Mouse (Mus musculus): Measurements from ENCODE around the gene Prex1.
A peak's percentile ranks its signal among the peaks of the same experiment; 100 is the strongest.

The Prex1 gene

DNA sequence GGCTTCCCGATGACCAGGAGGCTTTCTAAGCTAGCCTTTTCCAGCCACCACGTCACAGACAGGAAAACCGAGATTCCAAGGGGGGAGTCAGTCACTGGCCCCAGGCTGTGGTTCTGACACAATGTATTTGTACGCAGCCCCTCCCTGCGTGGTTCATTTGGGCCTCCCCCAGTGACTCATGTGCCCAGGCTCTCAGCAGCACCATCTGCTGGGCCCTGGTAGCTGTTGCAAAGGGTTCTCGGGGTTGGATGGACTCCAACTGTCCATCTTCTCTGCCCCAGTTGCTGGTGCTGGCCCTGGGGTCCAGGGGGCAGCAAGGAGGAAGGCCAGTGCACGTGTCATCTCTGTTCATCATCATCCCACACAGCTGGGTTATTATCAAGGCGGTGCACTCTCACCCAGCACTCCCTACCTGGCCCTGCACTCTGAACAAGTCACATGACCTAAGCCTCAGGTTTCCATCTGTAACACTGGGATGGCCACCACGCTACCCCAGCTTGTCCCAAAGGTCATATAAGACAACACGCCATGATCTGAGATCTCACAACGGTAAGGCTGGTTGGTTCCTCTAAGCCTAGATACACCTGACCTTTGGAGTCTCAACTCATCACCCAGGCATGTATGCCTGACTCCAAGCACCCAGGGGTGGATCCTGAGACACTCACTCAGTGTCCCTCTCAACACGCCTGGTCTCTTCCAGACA lies 115.0 kb downstream of the Prex1 start:
- no peak for DNase-seq

DNA sequence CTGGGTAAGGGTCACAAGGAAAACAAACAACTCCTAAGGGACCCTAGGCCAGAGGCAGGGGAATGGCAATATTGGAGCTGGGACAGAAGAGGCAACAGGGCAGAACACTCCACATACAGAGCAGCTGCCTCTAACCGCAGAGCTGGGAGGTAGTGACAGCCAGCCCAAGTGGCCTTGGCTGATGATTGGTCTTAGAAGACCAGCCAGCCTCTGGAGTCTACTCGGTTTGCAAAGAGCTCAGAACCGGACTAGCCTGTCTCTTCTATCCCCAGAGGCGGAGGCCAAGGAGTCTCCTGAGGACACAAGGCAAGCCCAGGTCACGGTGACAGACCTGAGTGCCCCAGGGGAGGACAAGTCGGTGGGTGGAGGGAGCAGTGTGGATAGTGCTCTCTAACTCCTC lies 115.9 kb downstream of the Prex1 start:
- no peak for DNase-seq

DNA sequence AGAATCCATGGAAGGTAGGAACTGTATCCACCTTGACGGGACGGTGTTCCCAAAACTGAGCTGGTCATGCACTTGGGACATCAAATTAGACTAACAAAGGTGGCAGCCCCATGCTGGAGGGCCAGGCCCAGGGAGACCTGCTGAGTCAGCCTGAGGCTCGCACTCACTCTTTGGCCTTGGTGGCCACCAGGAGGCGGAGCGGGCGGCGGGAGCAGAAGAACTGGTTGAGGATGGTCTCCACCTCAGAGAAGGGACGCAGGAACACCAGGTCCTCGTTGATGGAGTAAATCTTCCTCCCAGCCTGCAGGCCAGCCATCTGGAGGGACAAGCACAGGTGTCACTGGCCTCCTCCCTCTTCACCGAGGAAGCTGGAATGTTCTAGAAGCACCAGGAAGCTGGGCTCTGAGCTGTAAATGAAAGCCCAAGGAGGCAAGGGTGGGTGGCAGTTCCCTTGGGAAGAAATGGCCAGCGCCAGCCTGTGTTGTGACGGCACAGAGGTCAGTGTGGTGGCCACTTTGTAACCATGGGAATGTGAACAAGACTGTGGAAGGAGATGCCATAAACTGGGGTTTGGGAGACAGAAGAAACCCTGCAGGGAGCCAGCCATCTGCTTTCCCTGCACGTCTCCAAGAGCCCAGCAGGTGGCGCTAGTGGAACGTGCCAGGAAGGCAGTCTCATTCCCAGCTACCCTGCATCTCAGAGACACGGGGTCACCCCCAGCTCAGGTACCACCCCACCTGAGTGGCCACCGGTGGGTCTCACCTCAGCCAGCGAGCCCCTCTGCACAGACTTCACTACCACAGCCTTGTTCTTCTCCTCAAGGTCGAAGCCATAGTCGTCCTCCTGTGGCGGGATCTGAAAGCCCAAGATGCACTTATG lies 121.4 kb downstream of the Prex1 start:
- DNase-seq = peak; percentile 81

DNA sequence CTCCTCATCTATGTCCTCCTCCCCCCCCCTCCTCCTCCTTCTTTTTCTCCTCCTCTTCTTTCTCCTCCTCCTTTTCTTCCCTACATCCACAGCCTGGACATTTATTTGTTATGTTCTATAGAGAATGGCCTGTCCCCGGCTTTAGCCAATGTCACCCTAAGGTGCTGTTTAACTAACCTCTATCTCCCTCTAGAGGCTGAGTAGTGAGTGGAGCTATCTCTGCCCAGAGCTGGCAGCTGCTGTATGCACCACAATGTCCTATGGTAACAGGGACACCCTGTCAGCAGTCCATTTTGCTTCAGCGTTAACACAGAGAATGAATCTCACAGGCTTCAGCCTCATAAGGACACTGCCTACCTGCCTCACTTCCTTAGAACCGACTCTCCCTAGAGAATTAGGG lies 129.1 kb downstream of the Prex1 start:
- DNase-seq = no peak

DNA sequence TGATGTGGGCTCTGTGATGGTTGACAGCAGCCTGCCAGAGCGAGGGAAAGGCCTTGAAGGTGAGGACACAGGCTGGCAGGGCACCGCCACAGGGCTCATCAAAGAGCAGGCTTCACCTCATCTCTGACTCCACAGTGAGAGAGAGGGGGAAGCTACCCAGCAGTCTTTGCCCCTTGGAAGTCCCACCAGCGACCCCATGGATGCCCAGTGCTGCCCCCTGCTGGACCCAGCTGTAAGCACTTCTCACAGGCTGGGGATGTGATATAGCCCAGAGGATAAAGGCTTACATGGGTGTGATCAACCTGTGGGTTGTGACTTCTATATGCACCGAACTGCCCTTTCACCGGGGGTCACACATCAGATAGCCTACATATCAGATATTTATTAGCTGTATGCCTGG lies 130.3 kb downstream of the Prex1 start:
- DNase-seq = no peak

DNA sequence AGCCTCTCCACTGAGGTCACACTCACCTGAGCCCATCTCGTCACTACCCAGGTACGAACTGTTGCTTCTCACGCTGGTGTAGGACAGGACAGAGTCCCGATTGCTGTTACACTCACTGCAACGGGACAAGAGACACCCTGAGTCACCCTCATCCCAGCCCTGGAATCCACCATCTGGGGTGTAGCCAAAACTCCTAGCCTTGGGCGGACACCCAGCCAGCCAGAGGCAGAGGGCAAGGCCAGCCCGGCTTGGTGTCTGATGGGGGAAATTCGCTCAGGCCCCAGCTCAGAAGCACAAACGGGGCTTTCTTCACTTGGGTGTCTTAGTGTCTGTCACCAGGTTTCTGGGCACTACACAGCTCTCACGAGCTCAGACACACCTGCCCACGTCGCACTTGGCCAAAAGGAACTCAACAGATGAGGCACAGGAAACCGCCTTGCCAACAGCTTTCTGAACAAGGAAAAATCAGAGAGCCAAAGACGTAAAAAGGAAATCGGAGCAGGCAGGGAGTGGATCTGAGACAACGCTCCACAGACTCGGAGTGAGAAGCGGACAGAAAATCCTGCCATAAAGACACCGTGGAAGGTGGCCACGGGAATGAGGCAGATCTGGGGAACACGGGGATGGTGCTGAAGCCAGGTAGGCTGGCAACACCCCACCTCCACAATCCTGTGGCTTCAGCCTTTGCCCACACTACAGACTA lies 131.6 kb downstream of the Prex1 start:
- no peak for DNase-seq

GRCm38 (mm10) chr2:166579793-166580192 lies 133.8 kb downstream of the Prex1 start:
- DNase-seq = no peak

GRCm38 (mm10) chr2:166579361-166579760 lies 134.3 kb downstream of the Prex1 start:
- no peak for DNase-seq

DNA sequence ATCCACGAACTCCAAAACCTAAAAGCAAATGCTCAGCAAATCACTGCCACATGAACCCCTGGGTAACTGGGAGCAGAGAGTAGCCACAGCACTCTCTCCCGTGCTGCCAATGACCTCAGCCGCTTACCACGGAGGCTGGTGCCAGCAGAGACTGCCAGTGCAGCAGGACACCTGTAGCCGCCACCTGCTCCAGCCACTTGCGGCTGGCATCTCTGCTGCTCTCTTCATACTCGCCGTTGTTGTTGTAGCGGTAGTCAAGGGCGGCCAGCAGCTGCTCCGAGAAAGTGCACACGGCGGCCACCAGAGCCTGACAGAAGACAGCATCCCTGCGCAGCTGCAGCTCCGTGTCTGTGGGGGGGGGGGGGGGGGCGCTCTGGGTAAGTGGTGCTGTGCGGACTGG lies 138.2 kb downstream of the Prex1 start:
- no peak for DNase-seq

DNA sequence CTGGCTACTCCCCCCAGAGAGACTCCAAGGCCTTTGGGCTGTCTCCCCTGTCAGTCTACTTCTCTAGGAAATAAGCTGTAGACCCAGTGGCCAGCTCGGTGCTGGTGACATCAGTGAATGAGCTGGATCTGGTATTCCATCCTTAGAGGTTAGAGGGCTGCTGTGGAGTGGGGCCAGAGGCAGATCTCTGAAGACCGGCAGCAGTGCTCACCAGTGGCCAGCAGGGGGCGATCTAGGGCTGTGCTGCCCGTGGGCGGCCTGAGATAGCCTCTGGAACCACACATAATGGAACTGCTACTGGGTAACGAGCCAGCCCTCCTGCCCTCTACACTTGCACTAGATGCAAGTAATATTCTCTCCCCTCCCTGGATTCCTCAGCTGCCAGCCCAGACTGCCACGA lies 138.7 kb downstream of the Prex1 start:
- DNase-seq = peak; percentile 68

DNA sequence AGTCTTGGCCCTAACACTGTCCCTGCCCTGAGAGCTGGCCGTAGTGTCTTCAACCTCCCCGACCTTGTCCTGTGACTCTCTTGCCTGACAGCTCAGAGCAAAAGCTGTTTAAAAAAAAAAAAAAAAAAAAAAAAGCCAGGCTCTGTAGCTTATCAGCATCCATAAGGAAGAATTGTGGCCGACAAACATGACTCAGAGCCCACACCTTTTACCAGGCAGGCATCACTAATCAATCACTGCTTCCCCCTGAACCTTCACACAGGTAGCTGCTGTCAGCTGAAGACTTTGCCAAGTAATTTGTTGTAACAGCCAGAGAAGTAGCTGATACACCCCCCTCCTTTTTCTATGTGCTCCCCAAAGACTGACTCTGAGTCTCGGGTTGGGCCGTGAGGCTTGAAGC lies 140.0 kb downstream of the Prex1 start:
- DNase-seq = no peak

- no peak for DNase-seq
These were observed 141.3 kb downstream of the Prex1 start for GRCm38 (mm10) chr2:166572297-166572696.

DNA sequence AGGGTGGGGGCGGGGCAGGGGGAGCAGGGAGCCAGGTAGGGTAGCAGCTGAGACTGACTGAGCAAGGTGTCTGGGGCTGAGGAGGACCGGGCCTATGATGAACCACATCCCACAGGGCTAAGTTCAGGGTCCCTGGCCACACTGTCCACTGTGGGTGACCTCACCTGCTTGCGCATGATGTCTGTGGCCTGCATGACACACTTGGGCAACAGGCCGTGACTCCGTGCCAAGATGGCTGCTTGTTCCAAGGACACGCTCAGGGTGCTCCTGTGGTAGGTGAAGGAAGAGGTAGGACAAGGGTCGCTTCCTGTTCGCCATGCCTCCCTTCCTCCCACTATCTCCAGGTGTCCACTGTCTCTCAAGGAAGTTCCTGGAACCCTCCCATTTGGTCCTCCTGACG lies 144.4 kb downstream of the Prex1 start:
- DNase-seq = no peak

DNA sequence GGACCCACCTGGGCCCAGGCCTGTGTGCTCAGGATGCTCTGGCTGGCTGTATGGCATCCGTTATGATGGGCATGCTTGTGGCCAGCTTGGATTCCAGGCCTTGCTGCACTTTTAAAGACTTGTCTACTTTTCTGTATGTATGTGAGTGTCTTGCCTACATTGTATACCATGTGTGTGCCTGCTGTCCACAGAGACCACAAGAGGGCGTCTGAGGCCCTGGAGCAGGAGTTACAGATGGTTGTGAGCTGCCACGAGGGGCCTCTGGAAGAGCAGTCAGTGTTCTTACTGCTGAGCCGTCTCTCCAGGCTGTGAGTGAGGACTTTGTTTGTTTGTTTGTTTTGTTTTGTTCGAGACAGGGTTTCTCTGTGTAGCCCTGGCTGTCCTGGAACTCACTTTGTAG lies 148.1 kb downstream of the Prex1 start:
- no peak for DNase-seq

DNA sequence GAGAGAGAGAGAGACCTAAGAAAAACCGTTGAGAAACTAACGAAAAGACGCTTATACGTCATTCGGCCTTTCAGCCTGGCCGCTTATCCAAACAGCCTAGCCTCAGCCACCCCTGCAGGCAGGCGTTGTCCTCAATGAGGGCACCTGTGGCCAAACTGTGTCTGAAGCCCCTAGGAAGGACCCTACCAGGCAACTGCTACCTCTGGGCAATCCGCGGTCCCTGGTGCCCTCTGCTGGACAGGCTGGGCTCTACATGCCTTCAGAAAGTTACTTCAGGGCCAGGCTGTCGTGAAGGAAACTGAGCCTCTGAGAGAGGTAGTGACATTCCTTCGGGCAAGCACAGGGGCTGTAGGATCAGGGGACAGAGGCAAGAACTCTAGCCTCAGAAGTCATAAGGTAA lies 149.2 kb downstream of the Prex1 start:
- peak; percentile 75 for DNase-seq

GRCm38 (mm10) chr2:166563890-166564289 lies 149.7 kb downstream of the Prex1 start:
- DNase-seq = peak; percentile 92

DNA sequence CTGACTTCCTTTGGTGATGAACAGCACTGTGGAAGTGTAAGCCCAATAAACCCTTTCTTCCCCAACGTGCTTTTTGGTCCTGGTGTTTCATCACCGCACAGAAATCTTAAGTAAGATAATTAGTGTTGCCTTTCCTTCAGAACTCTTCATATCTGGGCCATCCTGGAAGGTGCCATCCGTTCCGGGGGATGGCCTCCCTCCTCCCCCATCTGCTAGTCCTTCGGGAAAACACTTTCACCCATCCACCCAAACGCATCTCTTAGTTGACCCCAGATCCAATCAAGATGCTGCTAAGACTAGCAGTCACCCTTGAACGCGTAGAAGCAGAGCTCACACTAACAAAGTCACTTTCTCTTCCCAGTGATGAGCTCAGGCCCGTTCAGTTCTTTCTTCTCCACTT lies 150.6 kb downstream of the Prex1 start:
- no peak for DNase-seq

DNA sequence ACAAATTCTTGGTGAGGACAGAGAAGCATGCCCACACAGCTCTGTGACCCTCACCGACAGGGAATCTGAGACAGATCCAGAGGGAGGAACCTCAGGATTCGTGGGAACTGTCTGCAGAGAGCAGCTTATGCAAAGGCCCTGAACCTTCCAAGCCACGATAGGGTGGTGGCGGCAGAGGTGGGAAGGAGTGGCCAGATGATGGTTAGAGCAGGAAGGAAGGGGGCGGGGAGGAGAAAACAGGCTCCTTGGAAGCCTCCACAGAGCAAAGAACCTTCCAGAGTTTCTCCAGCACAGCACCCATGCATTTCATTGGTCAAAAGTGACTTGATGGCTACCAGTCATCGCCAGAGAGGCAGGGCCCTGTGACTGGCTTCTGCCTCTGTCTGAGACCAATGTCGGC lies 151.9 kb downstream of the Prex1 start:
- no peak for DNase-seq

DNA sequence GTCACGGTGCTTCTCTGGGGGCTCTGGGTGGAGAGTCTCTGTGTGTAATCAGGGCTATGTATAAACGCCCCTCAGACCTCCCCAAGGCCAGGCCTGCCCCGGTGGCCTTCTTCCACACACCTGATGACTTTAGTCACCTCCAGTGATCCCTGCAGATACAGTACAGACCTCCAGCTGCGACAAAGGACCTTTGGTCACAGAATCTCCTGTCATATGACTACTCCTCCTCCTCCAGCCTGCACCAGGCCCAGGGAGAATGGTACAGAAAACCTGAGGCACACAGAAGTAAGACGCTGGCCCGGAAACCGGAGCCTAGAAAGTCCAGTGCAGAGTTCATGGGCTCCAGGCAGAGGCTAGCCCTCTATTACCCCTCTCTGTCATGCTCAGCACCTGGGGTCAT lies 152.8 kb downstream of the Prex1 start:
- DNase-seq = no peak

DNA sequence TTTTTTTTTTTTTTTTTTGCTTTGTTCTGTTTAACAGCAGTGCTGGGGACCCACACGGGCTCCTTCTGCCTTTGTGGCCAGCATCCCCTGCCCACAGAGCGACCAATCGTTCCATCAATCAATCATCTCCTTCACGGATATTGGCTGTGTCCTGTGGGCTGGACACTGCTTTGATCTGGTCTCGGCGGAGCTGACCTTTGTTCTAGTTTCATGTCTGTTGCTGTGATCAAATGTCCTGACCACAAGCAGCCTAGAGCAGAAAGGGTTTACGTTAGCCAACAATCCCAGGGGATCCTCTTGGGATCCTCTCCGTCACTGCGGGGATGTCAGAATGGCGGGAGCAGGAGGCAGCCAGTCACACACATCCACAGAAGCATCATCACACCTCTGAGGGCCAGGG lies 154.1 kb downstream of the Prex1 start:
- DNase-seq = no peak

- DNase-seq = peak; percentile 62
These were observed 158.1 kb downstream of the Prex1 start for GRCm38 (mm10) chr2:166555508-166555907.

DNA sequence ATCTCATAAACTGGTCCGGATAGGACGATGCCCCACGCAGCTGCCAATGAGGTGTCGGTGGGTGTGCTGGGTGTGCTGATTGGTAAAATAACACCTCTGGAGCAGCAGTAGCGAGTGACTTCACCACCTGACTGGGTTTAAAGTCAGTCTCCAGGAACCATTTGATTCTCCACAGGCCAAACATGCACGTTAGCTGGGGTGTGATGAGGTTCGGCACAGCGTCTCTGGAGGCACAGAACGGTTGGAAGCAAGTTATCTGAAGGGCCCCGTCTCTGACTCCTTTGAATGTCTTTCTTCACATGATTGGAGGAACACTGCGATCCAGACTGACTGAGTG lies 159.5 kb downstream of the Prex1 start:
- DNase-seq = no peak

GRCm38 (mm10) chr2:166553502-166554168 lies 160.0 kb downstream of the Prex1 start:
- peak; percentile 42 for DNase-seq
